Mouse (Mus musculus) ES-Bruce4 (cell line): Measurements from ENCODE around the gene Fbxo36. TPM values are rescaled to one million over a fixed set of nuclear protein-coding genes. Genes with fewer than 3 reads are reported as not detected.

ENCODE experiments used
- H3K27ac ChIP-seq: 2 replicates; pipeline ENCODE4 v1.5.1; 2012; ENCODE audit warnings: low read length, inconsistent platforms; ENCODE audit not compliant: insufficient read depth
- H3K27me3 ChIP-seq: 2 replicates; pipeline ENCODE4 v1.6.1; 2012; ENCODE audit warnings: mild to moderate bottlenecking, low read length, inconsistent platforms; ENCODE audit not compliant: control insufficient read depth, poor library complexity, insufficient read depth, severe bottlenecking
- H3K36me3 ChIP-seq: 2 replicates; pipeline ENCODE4 v1.6.1; 2012; ENCODE audit warnings: inconsistent platforms, mild to moderate bottlenecking, low read length, moderate library complexity; ENCODE audit not compliant: control insufficient read depth, poor library complexity, insufficient read depth, severe bottlenecking
- H3K4me1 ChIP-seq: one replicate; pipeline ENCODE4 v1.8.1; 2011; ENCODE audit warnings: low read length; ENCODE audit not compliant: control insufficient read depth, insufficient read depth
- H3K4me3 ChIP-seq: 2 replicates; pipeline ENCODE4 v1.5.1; 2011; ENCODE audit warnings: low read depth, mild to moderate bottlenecking, low read length
- H3K9ac ChIP-seq: 2 replicates; pipeline ENCODE4 v1.6.1; 2012; ENCODE audit warnings: low read depth, mild to moderate bottlenecking, inconsistent platforms; ENCODE audit not compliant: poor library complexity, severe bottlenecking
- H3K9me3 ChIP-seq: replicated peaks from 2 replicates; pipeline ENCODE4 v1.6.1; 2012; ENCODE audit warnings: mild to moderate bottlenecking, low read length, inconsistent platforms; ENCODE audit not compliant: control insufficient read depth, poor library complexity, insufficient read depth, severe bottlenecking
- CTCF ChIP-seq: IDR thresholded peaks from one replicate; pipeline ENCODE4 v1.8.1; 2011; ENCODE audit warnings: low read depth, low read length
- EP300 ChIP-seq: IDR thresholded peaks from 2 replicates; pipeline ENCODE4 v1.6.1; 2011; ENCODE audit warnings: low read depth, low read length; ENCODE audit not compliant: insufficient read depth
- POLR2A ChIP-seq: IDR thresholded peaks from one replicate; pipeline ENCODE4 v1.8.1; 2011; ENCODE audit warnings: low read length; ENCODE audit not compliant: insufficient read depth
- polyA plus RNA-seq: library from polyadenylated mRNA; stranded (reverse); fragments of >200 nt; gene quantifications from 2 replicates; pipeline ENCODE4 v1.2.4, GENCODE M21; 2011; ENCODE audit warnings: low read depth; ENCODE audit not compliant: missing spikeins, insufficient read depth, insufficient read length

Gene Fbxo36
- polyA plus RNA-seq, 1 experiment, result 13.5 TPM

DNA sequence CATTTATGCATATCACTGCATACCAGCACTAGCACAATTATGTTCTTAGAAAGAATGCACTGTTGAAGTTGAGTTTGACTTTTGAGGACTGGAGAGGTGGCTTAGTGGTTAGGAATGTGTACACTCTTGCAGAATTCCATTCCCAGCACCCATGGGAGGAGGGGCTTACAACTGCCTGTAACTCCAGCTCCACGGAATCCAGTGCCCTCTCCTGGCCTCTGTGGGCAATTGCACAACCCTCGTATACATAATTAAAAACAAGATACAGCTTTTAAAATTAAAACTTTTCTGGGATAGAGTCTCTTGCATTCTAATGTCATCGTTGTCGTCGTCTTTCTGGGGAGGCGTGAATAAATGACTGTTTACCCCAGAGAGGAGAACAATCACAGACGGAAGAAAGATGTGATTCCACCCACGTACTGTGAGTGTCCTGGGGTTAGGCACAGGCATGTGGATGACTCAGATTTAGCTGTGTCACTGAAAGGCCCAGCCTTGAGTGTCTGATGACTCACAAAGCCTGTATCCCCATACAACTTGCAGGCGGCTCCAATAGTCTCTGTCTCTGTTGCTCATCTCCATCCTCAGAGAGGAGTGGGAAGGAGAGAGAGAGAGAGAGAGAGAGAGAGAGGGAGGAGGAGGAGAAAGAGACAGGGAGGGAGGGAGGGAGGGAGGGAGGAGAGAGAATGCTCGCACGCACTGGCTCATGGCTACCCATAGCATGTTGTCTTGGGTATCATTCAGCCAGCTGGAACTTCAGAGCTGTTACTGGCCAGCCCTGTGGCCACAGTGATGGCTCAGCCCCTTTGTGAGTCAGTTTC is 41.8 kb downstream of the Fbxo36 start:
- H3K27ac ChIP-seq, result peak overlapping the region; percentile 92

GRCm38 (mm10) chr1:84882066-84882532 is 42.5 kb downstream of the Fbxo36 start:
- Histone ChIP-seq H3K9ac (peak overlapping the region; percentile 31; the same call in 1 of the 2 replicates), H3K36me3 (no peaks in the 10 kb centered on the region), H3K27me3 (no peaks in the 10 kb centered on the region), H3K4me3 (no peak overlapping the region), H3K27ac (peak overlapping the region; percentile 92), H3K9me3 (no peaks in the 10 kb centered on the region), H3K4me1 (peaks cover 4% of the 10 kb centered on the region)
- TF ChIP-seq EP300 (peak; percentile 30; the same call in 1 of the 2 replicates), POLR2A (no peak)

More for the DNA sequence above, 41.8 kb downstream of the Fbxo36 start:
- TF ChIP-seq EP300, result 0 out of 2 replicates have a peak, but pooled peaks have one; percentile 33
- peak; percentile 84 for TF ChIP-seq CTCF
- no peak for TF ChIP-seq POLR2A
- Histone ChIP-seq H3K9ac (peak overlapping the region; percentile 31; the same call in 1 of the 2 replicates), H3K4me3 (no peak overlapping the region), H3K36me3 (no peaks in the 10 kb centered on the region), H3K9me3 (no peaks in the 10 kb centered on the region), H3K4me1 (peaks cover 4% of the 10 kb centered on the region), H3K27me3 (no peaks in the 10 kb centered on the region)

GRCm38 (mm10) chr1:84882937-84883336 is 43.3 kb downstream of the Fbxo36 start:
- Histone ChIP-seq H3K36me3 (no peaks in the 10 kb centered on the region), H3K27ac (peak overlapping the region; percentile 92), H3K9me3 (no peaks in the 10 kb centered on the region), H3K9ac (no peak overlapping the region), H3K4me3 (no peak overlapping the region), H3K27me3 (no peaks in the 10 kb centered on the region), H3K4me1 (peaks cover 7% of the 10 kb centered on the region)
- TF ChIP-seq EP300 (no peak), CTCF (no peak), POLR2A (no peak)

DNA sequence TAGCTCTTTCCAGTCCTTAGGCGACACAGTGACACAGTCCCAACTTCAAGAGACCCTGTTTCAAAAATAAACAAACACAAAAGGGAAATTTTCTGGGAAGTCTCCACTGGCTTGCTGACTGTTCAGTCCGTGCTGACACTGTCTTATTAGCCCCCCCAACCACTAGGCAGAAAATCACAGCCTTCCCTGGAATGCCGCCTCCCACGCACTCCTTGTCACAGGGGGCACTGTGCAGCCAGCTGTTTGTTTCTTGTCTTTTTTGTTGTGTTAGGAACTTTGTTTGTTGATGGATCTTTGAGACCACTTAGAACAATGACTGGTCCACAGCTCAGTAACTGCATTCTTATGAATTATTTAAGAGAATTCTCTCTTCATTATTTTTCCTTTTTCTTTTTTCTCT is 44.2 kb downstream of the Fbxo36 start:
- Histone ChIP-seq H3K4me1 (peaks cover 7% of the 10 kb centered on the region), H3K4me3 (no peak overlapping the region), H3K9ac (no peak overlapping the region), H3K9me3 (no peaks in the 10 kb centered on the region), H3K27me3 (no peaks in the 10 kb centered on the region), H3K27ac (no peak overlapping the region), H3K36me3 (no peaks in the 10 kb centered on the region)
- TF ChIP-seq EP300 (no peak), POLR2A (no peak), CTCF (no peak)

DNA sequence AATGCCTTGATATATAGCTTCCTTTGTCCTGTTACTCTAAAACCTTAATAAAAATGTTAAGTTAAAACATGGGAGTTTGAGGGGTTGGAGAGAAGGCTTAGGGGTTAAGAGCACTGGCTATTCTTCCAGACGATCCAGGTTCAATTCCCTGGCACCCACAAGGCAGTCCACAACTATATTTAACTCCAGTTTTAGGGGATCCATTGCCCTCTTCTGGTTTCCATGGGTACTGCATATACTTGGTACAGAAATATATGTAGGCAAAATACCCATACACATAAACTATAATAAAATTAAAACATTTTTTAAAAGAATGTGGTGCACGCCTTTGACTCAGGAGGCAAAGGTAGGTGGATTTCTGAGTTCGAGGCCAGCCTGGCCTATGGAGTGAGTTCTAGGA is 45.5 kb downstream of the Fbxo36 start:
- no peak overlapping the region for H3K27ac ChIP-seq
- H3K9me3 ChIP-seq, result no peaks in the 10 kb centered on the region
- peaks cover 9% of the 10 kb centered on the region for H3K4me1 ChIP-seq

GRCm38 (mm10) chr1:84885921-84886320 is 46.3 kb downstream of the Fbxo36 start:
- H3K9me3 ChIP-seq, result no peaks in the 10 kb centered on the region
- peaks cover 9% of the 10 kb centered on the region for H3K4me1 ChIP-seq
- H3K9ac ChIP-seq, result no peak overlapping the region
- H3K36me3 ChIP-seq, result no peaks in the 10 kb centered on the region
- no peak overlapping the region for H3K4me3 ChIP-seq
- H3K27me3 ChIP-seq, result no peaks in the 10 kb centered on the region
- no peak for TF ChIP-seq EP300
- TF ChIP-seq CTCF, result peak; percentile 55
- H3K27ac ChIP-seq, result no peak overlapping the region

More for the DNA sequence above, 45.5 kb downstream of the Fbxo36 start:
- Histone ChIP-seq H3K9ac (no peak overlapping the region), H3K27me3 (no peaks in the 10 kb centered on the region), H3K4me3 (no peak overlapping the region), H3K36me3 (no peaks in the 10 kb centered on the region)
- no peak for TF ChIP-seq EP300
